ENCODE assay signal across 8 mouse cellular contexts in genomic region chr12:86894841-86895428, GRCm38 (mm10). TPM values are rescaled to one million over a fixed set of nuclear protein-coding genes. Genes with fewer than 3 reads are reported as not detected.
DNase-seq lines count a peak whose midpoint lies in the region; ATAC-seq and TF ChIP-seq lines count a peak whose summit lies in the region.

No protein-coding gene starts in this region.

- TF ChIP-seq POLR2A in brain, embryonic 14.5 days (IDR thresholded peaks at IDR 0.05; ENCODE audit: borderline replicate concordance, extremely low read depth, insufficient read depth, insufficient read length, poor library complexity, severe bottlenecking) = peak; percentile 24; the same call in 1 of the 2 replicates

- peak; percentile 9 for ATAC-seq in forebrain, embryonic 16.5 days
- ATAC-seq in liver, embryonic 11.5 days (replicated peaks; ENCODE audit: low FRiP score) = peak; percentile 25; the same call in 1 of the 2 replicates
- ATAC-seq in neural tube, embryonic 12.5 days (ENCODE audit: low FRiP score, low read depth) = peak; percentile 30; the same call in 1 of the 2 replicates

- DNase-seq in frontal cortex, postnatal 10 days (ENCODE audit: low spot score in 2 of 2) = peak; percentile 55 to 59
- DNase-seq in frontal cortex, postnatal 25 days (ENCODE audit: low spot score in 2 of 2) = no peak
- DNase-seq in 416B (ENCODE audit: low read depth) = peak; percentile 85
- peak; percentile 90 for DNase-seq in brain, embryonic 14.5 days (ENCODE audit: low read depth)
- peak; percentile 55 for DNase-seq in liver, embryonic 11.5 days (ENCODE audit: low spot score)
- DNase-seq in urinary bladder, postnatal 10 days (ENCODE audit: low spot score) = no peak

- no peak for TF ChIP-seq CTCF in brain, embryonic 14.5 days (IDR thresholded peaks at IDR 0.05; ENCODE audit: borderline replicate concordance, extremely low read depth, insufficient read depth, insufficient read length)

- peak overlapping the region; percentile 67 for H3K4me2 ChIP-seq in forebrain, embryonic 16.5 days (ENCODE audit: low read length)
- H3K4me2 ChIP-seq in liver, embryonic 11.5 days = peak overlapping the region; percentile 96
- H3K4me2 ChIP-seq in neural tube, embryonic 12.5 days (replicated peaks) = peak overlapping the region; percentile 59

- peak overlapping the region; percentile 39 for H3K4me3 ChIP-seq in forebrain, embryonic 16.5 days (replicated peaks; ENCODE audit: low read length)
- peak overlapping the region; percentile 41 for H3K4me3 ChIP-seq in liver, embryonic 11.5 days (ENCODE audit: low read depth, low read length)
- H3K4me3 ChIP-seq in neural tube, embryonic 12.5 days = peak overlapping the region; percentile 26

- peak overlapping the region; percentile 100 for H3K27ac ChIP-seq in forebrain, embryonic 16.5 days (ENCODE audit: low read length)
- H3K27ac ChIP-seq in liver, embryonic 11.5 days (ENCODE audit: low read depth, low read length) = peak overlapping the region; percentile 96
- peak overlapping the region; percentile 95 for H3K27ac ChIP-seq in neural tube, embryonic 12.5 days

- under 1% methylated on average over 12 of the region's 12 CpGs for WGBS in forebrain, embryonic 16.5 days
- 4% methylated on average over 12 of the region's 12 CpGs for WGBS in liver, embryonic 11.5 days
- under 1% methylated on average over 12 of the region's 12 CpGs for WGBS in neural tube, embryonic 12.5 days

- H3K36me3 ChIP-seq in forebrain, embryonic 16.5 days (ENCODE audit: control insufficient read depth, insufficient read depth) = no peaks in the 10 kb centered on the region
- H3K36me3 ChIP-seq in liver, embryonic 11.5 days (ENCODE audit: control insufficient read depth, insufficient read depth, low read length) = no peaks in the 10 kb centered on the region
- no peaks in the 10 kb centered on the region for H3K36me3 ChIP-seq in neural tube, embryonic 12.5 days

- H3K27me3 ChIP-seq in forebrain, embryonic 16.5 days (replicated peaks; ENCODE audit: control insufficient read depth, insufficient read depth, low read length) = no peaks in the 10 kb centered on the region
- H3K27me3 ChIP-seq in liver, embryonic 11.5 days (replicated peaks; ENCODE audit: control insufficient read depth, insufficient read depth, low read length) = 0 out of 2 replicates have a peak, but pooled peaks cover 3% of the 10 kb centered on the region
- H3K27me3 ChIP-seq in neural tube, embryonic 12.5 days (replicated peaks) = no peaks in the 10 kb centered on the region

- peaks cover 87% of the 10 kb centered on the region for H3K4me1 ChIP-seq in forebrain, embryonic 16.5 days (replicated peaks; ENCODE audit: control insufficient read depth, insufficient read depth, low read length)
- H3K4me1 ChIP-seq in liver, embryonic 11.5 days (replicated peaks; ENCODE audit: control insufficient read depth, insufficient read depth, low read length) = peaks cover 75% of the 10 kb centered on the region
- peaks cover 87% of the 10 kb centered on the region for H3K4me1 ChIP-seq in neural tube, embryonic 12.5 days

- H3K9me3 ChIP-seq in forebrain, embryonic 16.5 days (ENCODE audit: control insufficient read depth, low read length) = no peaks in the 10 kb centered on the region
- H3K9me3 ChIP-seq in liver, embryonic 11.5 days (ENCODE audit: control insufficient read depth, low read length) = no peaks in the 10 kb centered on the region
- no peaks in the 10 kb centered on the region for H3K9me3 ChIP-seq in neural tube, embryonic 12.5 days

- peak overlapping the region; percentile 67 for H3K9ac ChIP-seq in forebrain, embryonic 16.5 days (replicated peaks; ENCODE audit: low read depth, low read length)
- peak overlapping the region; percentile 70 for H3K9ac ChIP-seq in liver, embryonic 11.5 days (ENCODE audit: low read depth, low read length)
- H3K9ac ChIP-seq in neural tube, embryonic 12.5 days = peak overlapping the region; percentile 40; the same call in 1 of the 2 replicates

RNA-seq across cellular contexts. Expression of gene Irf2bpl, which starts 10.3 kb away (rescaled TPM):
- polyA plus RNA-seq in brain, embryonic 14.5 days (2012; rRNA removed) = 77.9 and 97.5 TPM in 2 replicates
- 67.0 and 74.0 TPM in 2 replicates for polyA plus RNA-seq in forebrain, embryonic 16.5 days (2015; fragmentation: Nextera tagmentation; extraction: Ambion mirVana)
- 9.7 and 9.8 TPM in 2 replicates for polyA plus RNA-seq in liver, embryonic 11.5 days (2014; fragmentation: Nextera tagmentation; extraction: Ambion mirVana)
- 57.2 and 61.9 TPM in 2 replicates for polyA plus RNA-seq in neural tube, embryonic 12.5 days (2016; fragmentation: Nextera tagmentation; extraction: Ambion mirVana)

RNA-seq across cellular contexts. Expression of gene Cipc, which starts 51.9 kb away (rescaled TPM):
- polyA plus RNA-seq in brain, embryonic 14.5 days (2012; rRNA removed) = 67.3 and 70.7 TPM in 2 replicates
- 61.5 and 62.7 TPM in 2 replicates for polyA plus RNA-seq in forebrain, embryonic 16.5 days (2015; fragmentation: Nextera tagmentation; extraction: Ambion mirVana)
- 23.8 and 28.1 TPM in 2 replicates for polyA plus RNA-seq in liver, embryonic 11.5 days (2014; fragmentation: Nextera tagmentation; extraction: Ambion mirVana)
- polyA plus RNA-seq in neural tube, embryonic 12.5 days (2016; fragmentation: Nextera tagmentation; extraction: Ambion mirVana) = 41.5 and 43.0 TPM in 2 replicates

Comparison
In these comparisons a context has a peak if more than half of its experiments do, and no peak if none do; other contexts are left out.
1. DNase-seq: peak in frontal cortex, postnatal 10 days (2 of 2), 416B (single experiment), brain, embryonic 14.5 days (single experiment) and liver, embryonic 11.5 days (single experiment); none in frontal cortex, postnatal 25 days (0 of 2) and urinary bladder, postnatal 10 days (single experiment).
2. Peak in every context shown above with its lines, with median percentiles within 50 percentile points of each other: ATAC-seq, H3K27ac ChIP-seq, H3K4me2 ChIP-seq, H3K4me3 ChIP-seq and H3K9ac ChIP-seq.